In genomic region chr6:95674651-95675050, GRCm38 (mm10) we compare ENCODE assay signal across 24 mouse cellular contexts. TPM values are rescaled to one million over a fixed set of nuclear protein-coding genes. Genes with fewer than 3 reads are reported as not detected.
A peak's percentile ranks its signal among the peaks of the same experiment; 100 is the strongest.
DNase-seq lines count a peak whose midpoint lies in the region; ATAC-seq and TF ChIP-seq lines count a peak whose summit lies in the region.
"Had no signal": no experiment of that assay in that cellular context is flagged by ENCODE, and none has a peak within 500 bp of the region (broad histone marks: within the 10 kb centered on the region; RNA-seq: fewer than 3 reads in every experiment).

No protein-coding gene starts in this region.

- intact Hi-C loops in heart, postnatal 14 days (cut with DNase I): loop anchor here (5.0 kb wide), 1 partner anchor 452 kb away; no protein-coding TSS in a partner anchor

- H3K4me2 ChIP-seq in hindbrain, embryonic 14.5 days (replicated peaks): no peak overlapping the region
- H3K4me2 ChIP-seq in hindbrain, postnatal 0 days (ENCODE audit: low read depth, low read length): no peak overlapping the region
- H3K4me2 ChIP-seq in midbrain, embryonic 11.5 days: no peak overlapping the region
- no peak overlapping the region for H3K4me2 ChIP-seq in midbrain, embryonic 13.5 days (replicated peaks)
- H3K4me2 ChIP-seq in stomach, postnatal 0 days (replicated peaks; ENCODE audit: low read depth): no peak overlapping the region
- H3K4me2 ChIP-seq: hindbrain, embryonic 15.5 days; limb, embryonic 12.5 days; liver, embryonic 13.5 days; midbrain, embryonic 12.5 days; neural tube, embryonic 12.5 days had no signal

- H3K27ac ChIP-seq in heart, embryonic 10.5 days: 0 out of 2 replicates have a peak overlapping the region, but pooled peaks have one; percentile 24
- 0 out of 2 replicates have a peak overlapping the region, but pooled peaks have one; percentile 9 for H3K27ac ChIP-seq in hindbrain, embryonic 14.5 days
- H3K27ac ChIP-seq in hindbrain, postnatal 0 days: no peak overlapping the region
- no peak overlapping the region for H3K27ac ChIP-seq in midbrain, embryonic 11.5 days (ENCODE audit: low read depth, low read length)
- no peak overlapping the region for H3K27ac ChIP-seq in midbrain, embryonic 13.5 days
- H3K27ac ChIP-seq in stomach, postnatal 0 days (replicated peaks): peak overlapping the region; percentile 74
- H3K27ac ChIP-seq: hindbrain, embryonic 15.5 days; limb, embryonic 12.5 days; liver, embryonic 13.5 days; midbrain, embryonic 12.5 days; neural tube, embryonic 12.5 days had no signal

- H3K27me3 ChIP-seq in heart, embryonic 10.5 days (ENCODE audit: insufficient read depth, poor library complexity, severe bottlenecking): no peaks in the 10 kb centered on the region
- H3K27me3 ChIP-seq in hindbrain, embryonic 14.5 days (ENCODE audit: control insufficient read depth, insufficient read depth, low read length): no peaks in the 10 kb centered on the region
- H3K27me3 ChIP-seq in hindbrain, postnatal 0 days (ENCODE audit: insufficient read depth, low read length): no peaks in the 10 kb centered on the region
- peaks cover 4% of the 10 kb centered on the region; the same call in 1 of the 2 replicates for H3K27me3 ChIP-seq in midbrain, embryonic 11.5 days (ENCODE audit: control insufficient read depth, insufficient read depth, low read length)
- H3K27me3 ChIP-seq in midbrain, embryonic 13.5 days: peaks cover 13% of the 10 kb centered on the region
- no peaks in the 10 kb centered on the region for H3K27me3 ChIP-seq in stomach, postnatal 0 days (ENCODE audit: control insufficient read depth, insufficient read depth, low read length)
- H3K27me3 ChIP-seq: hindbrain, embryonic 15.5 days; limb, embryonic 12.5 days; liver, embryonic 13.5 days; neural tube, embryonic 12.5 days had no signal

- no peak overlapping the region for H3K9ac ChIP-seq in hindbrain, embryonic 14.5 days
- no peak overlapping the region for H3K9ac ChIP-seq in hindbrain, postnatal 0 days (replicated peaks; ENCODE audit: low read length)
- no peak overlapping the region for H3K9ac ChIP-seq in midbrain, embryonic 11.5 days (ENCODE audit: low read length)
- no peak overlapping the region for H3K9ac ChIP-seq in midbrain, embryonic 13.5 days (replicated peaks)
- H3K9ac ChIP-seq in stomach, postnatal 0 days (ENCODE audit: low read length): no peak overlapping the region
- H3K9ac ChIP-seq: forebrain, postnatal 0 days; hindbrain, embryonic 15.5 days; limb, embryonic 12.5 days; liver, embryonic 13.5 days; midbrain, embryonic 12.5 days; neural tube, embryonic 12.5 days had no signal

- H3K4me3 ChIP-seq in heart, embryonic 10.5 days: no peak overlapping the region
- no peak overlapping the region for H3K4me3 ChIP-seq in hindbrain, embryonic 14.5 days (replicated peaks; ENCODE audit: low read length)
- no peak overlapping the region for H3K4me3 ChIP-seq in hindbrain, postnatal 0 days (ENCODE audit: low read length)
- no peak overlapping the region for H3K4me3 ChIP-seq in midbrain, embryonic 11.5 days (ENCODE audit: low read depth, low read length)
- H3K4me3 ChIP-seq in midbrain, embryonic 13.5 days (replicated peaks): no peak overlapping the region
- no peak overlapping the region for H3K4me3 ChIP-seq in stomach, postnatal 0 days (ENCODE audit: low read depth, low read length)
- H3K4me3 ChIP-seq: hindbrain, embryonic 15.5 days; limb, embryonic 12.5 days; liver, embryonic 13.5 days; midbrain, embryonic 12.5 days; neural tube, embryonic 12.5 days had no signal

- TF ChIP-seq CTCF in hindbrain, postnatal 0 days (IDR thresholded peaks at IDR 0.05; ENCODE audit: low read depth): no peak
- TF ChIP-seq CTCF in stomach, postnatal 0 days (IDR thresholded peaks at IDR 0.05; ENCODE audit: low read depth): no peak

- peaks cover 13% of the 10 kb centered on the region; the same call in 1 of the 2 replicates for H3K36me3 ChIP-seq in heart, embryonic 10.5 days
- no peaks in the 10 kb centered on the region for H3K36me3 ChIP-seq in hindbrain, embryonic 14.5 days (replicated peaks; ENCODE audit: control insufficient read depth, insufficient read depth)
- H3K36me3 ChIP-seq in hindbrain, postnatal 0 days (ENCODE audit: insufficient read depth, low read length): no peaks in the 10 kb centered on the region
- no peaks in the 10 kb centered on the region for H3K36me3 ChIP-seq in midbrain, embryonic 11.5 days (ENCODE audit: control insufficient read depth, insufficient read depth, low read length)
- H3K36me3 ChIP-seq in midbrain, embryonic 13.5 days: no peaks in the 10 kb centered on the region
- no peaks in the 10 kb centered on the region for H3K36me3 ChIP-seq in stomach, postnatal 0 days (ENCODE audit: control insufficient read depth, insufficient read depth, low read length)
- H3K36me3 ChIP-seq: hindbrain, embryonic 15.5 days; limb, embryonic 12.5 days; midbrain, embryonic 12.5 days; neural tube, embryonic 12.5 days had no signal

- 32% methylated on average over 1 of the region's 1 CpGs for WGBS in heart, embryonic 10.5 days
- WGBS in hindbrain, embryonic 14.5 days: 30% methylated on average over 1 of the region's 1 CpGs
- 26% methylated on average over 1 of the region's 1 CpGs for WGBS in hindbrain, postnatal 0 days
- WGBS in midbrain, embryonic 11.5 days: 31% methylated on average over 1 of the region's 1 CpGs
- 21% methylated on average over 1 of the region's 1 CpGs for WGBS in midbrain, embryonic 13.5 days
- 3% methylated on average over 1 of the region's 1 CpGs for WGBS in stomach, postnatal 0 days

- no peak for TF ChIP-seq EP300 in stomach, postnatal 0 days (optimal IDR thresholded peaks at IDR 0.05)

- peak; percentile 59 for DNase-seq in heart, embryonic 10.5 days (ENCODE audit: low spot score)
- no peak for DNase-seq in heart, postnatal 14 days
- DNase-seq in hindbrain, embryonic 14.5 days (ENCODE audit: low spot score): no peak
- no peak for DNase-seq in hindbrain, postnatal 0 days (ENCODE audit: low spot score)
- DNase-seq in midbrain, embryonic 11.5 days (ENCODE audit: low spot score, missing footprints): peak; percentile 75
- DNase-seq in stomach, postnatal 0 days (ENCODE audit: low spot score): no peak
- no peak for DNase-seq in kidney, adult 9 months
- DNase-seq: adrenal gland, postnatal 25 days; cerebellum, adult 9-10 months; forebrain, postnatal 0 days; gastrocnemius, postnatal 36 days; kidney, postnatal 25 days; layer of hippocampus, postnatal 36 days; liver, embryonic 13.5 days; lung, adult 2 months; right cerebral cortex, postnatal 14 days; thymus, postnatal 36 days had no signal

- ATAC-seq in hindbrain, embryonic 14.5 days (ENCODE audit: low FRiP score): no peak
- ATAC-seq in hindbrain, postnatal 0 days: no peak
- no peak for ATAC-seq in midbrain, embryonic 11.5 days (ENCODE audit: low FRiP score)
- ATAC-seq in midbrain, embryonic 13.5 days: no peak
- ATAC-seq in stomach, postnatal 0 days (ENCODE audit: low FRiP score, low TSS enrichment): no peak
- ATAC-seq: CD4-positive, CD25-positive, alpha-beta regulatory T cell, adult 4 months; forebrain, postnatal 0 days; intestine, embryonic 16.5 days had no signal

- peaks cover 42% of the 10 kb centered on the region for H3K4me1 ChIP-seq in heart, embryonic 10.5 days
- H3K4me1 ChIP-seq in hindbrain, embryonic 14.5 days (replicated peaks; ENCODE audit: control insufficient read depth, insufficient read depth, low read length): peaks cover 5% of the 10 kb centered on the region; the same call in 1 of the 2 replicates
- peaks cover 6% of the 10 kb centered on the region; the same call in 1 of the 2 replicates for H3K4me1 ChIP-seq in hindbrain, postnatal 0 days (ENCODE audit: insufficient read depth, low read length)
- peaks cover 13% of the 10 kb centered on the region for H3K4me1 ChIP-seq in midbrain, embryonic 11.5 days (ENCODE audit: control insufficient read depth, insufficient read depth, low read length)
- H3K4me1 ChIP-seq in midbrain, embryonic 13.5 days (replicated peaks): peaks cover 18% of the 10 kb centered on the region
- H3K4me1 ChIP-seq in stomach, postnatal 0 days (replicated peaks; ENCODE audit: control insufficient read depth, insufficient read depth): peaks cover 2% of the 10 kb centered on the region; the same call in 1 of the 2 replicates
- H3K4me1 ChIP-seq: neural tube, embryonic 12.5 days had no signal

- no peaks in the 10 kb centered on the region for H3K9me3 ChIP-seq in heart, embryonic 10.5 days
- H3K9me3 ChIP-seq in hindbrain, embryonic 14.5 days (ENCODE audit: control insufficient read depth, low read length): no peaks in the 10 kb centered on the region
- no peaks in the 10 kb centered on the region for H3K9me3 ChIP-seq in hindbrain, postnatal 0 days (ENCODE audit: low read length)
- no peaks in the 10 kb centered on the region for H3K9me3 ChIP-seq in midbrain, embryonic 11.5 days (ENCODE audit: control insufficient read depth, low read length)
- H3K9me3 ChIP-seq in midbrain, embryonic 13.5 days: no peaks in the 10 kb centered on the region
- H3K9me3 ChIP-seq in stomach, postnatal 0 days (ENCODE audit: control insufficient read depth, low read length): no peaks in the 10 kb centered on the region; the same call in 1 of the 2 replicates
- H3K9me3 ChIP-seq: hindbrain, embryonic 15.5 days; liver, embryonic 13.5 days; midbrain, embryonic 12.5 days; neural tube, embryonic 12.5 days had no signal

RNA-seq across cellular contexts. Expression of gene Suclg2, which starts 43.9 kb away (rescaled TPM):
- 76.4 and 90.3 TPM in 2 replicates for polyA plus RNA-seq in heart, embryonic 10.5 days (2016; fragmentation: Nextera tagmentation; extraction: Ambion mirVana)
- 100 to 1,000 TPM; 103 to 106 TPM for total RNA-seq in heart, postnatal 14 days (2021)
- polyA plus RNA-seq in hindbrain, embryonic 14.5 days (2014; fragmentation: Nextera tagmentation; extraction: Ambion mirVana): 16.9 and 17.0 TPM in 2 replicates
- total RNA-seq in hindbrain, postnatal 0 days (2014; rRNA removed): 13.7 and 13.9 TPM in 2 replicates
- polyA plus RNA-seq in hindbrain, postnatal 0 days (2015; fragmentation: Nextera tagmentation; extraction: Ambion mirVana): 22.6 and 24.6 TPM in 2 replicates
- polyA plus RNA-seq in midbrain, embryonic 11.5 days (2014; fragmentation: Nextera tagmentation; extraction: Ambion mirVana): 40.8 and 49.3 TPM in 2 replicates
- polyA plus RNA-seq in midbrain, embryonic 13.5 days (2015; fragmentation: Nextera tagmentation; extraction: Ambion mirVana): 17.4 and 17.6 TPM in 2 replicates
- polyA plus RNA-seq in stomach, postnatal 0 days (2015; fragmentation: Nextera tagmentation; extraction: Ambion mirVana): 67.6 and 72.4 TPM in 2 replicates

Comparison
In these comparisons a context has a peak if more than half of its experiments do, and no peak if none do; other contexts are left out.
1. DNase-seq: peak in heart, embryonic 10.5 days (single experiment) and midbrain, embryonic 11.5 days (single experiment); none in heart, postnatal 14 days (0 of 2), hindbrain, embryonic 14.5 days (single experiment), hindbrain, postnatal 0 days (single experiment), stomach, postnatal 0 days (single experiment) and kidney, adult 9 months (single experiment).
2. H3K27ac ChIP-seq: peak in heart, embryonic 10.5 days (single experiment), hindbrain, embryonic 14.5 days (single experiment) and stomach, postnatal 0 days (single experiment); none in hindbrain, postnatal 0 days (single experiment), midbrain, embryonic 11.5 days (single experiment) and midbrain, embryonic 13.5 days (single experiment).